Mouse (Mus musculus) neural tube, embryonic 10.5 days (tissue): Measurements from ENCODE around the gene Hp1bp3.

Experiments
- DNase-seq: peaks from one replicate; pipeline ENCODE4 v3.0.0-alpha.2; 2017; ENCODE audit warnings: low spot score; ENCODE audit errors: extremely low spot score

The Hp1bp3 gene

GRCm38 (mm10) chr4:138222396-138222795, 6.3 kb downstream of the Hp1bp3 start:
- DNase-seq = no peak

- no peak for DNase-seq
Measured at GRCm38 (mm10) chr4:138223623-138224022, 7.5 kb downstream of the Hp1bp3 start.

GRCm38 (mm10) chr4:138246756-138247665, 30.9 kb downstream of the Hp1bp3 start:
- no peak for DNase-seq

DNA sequence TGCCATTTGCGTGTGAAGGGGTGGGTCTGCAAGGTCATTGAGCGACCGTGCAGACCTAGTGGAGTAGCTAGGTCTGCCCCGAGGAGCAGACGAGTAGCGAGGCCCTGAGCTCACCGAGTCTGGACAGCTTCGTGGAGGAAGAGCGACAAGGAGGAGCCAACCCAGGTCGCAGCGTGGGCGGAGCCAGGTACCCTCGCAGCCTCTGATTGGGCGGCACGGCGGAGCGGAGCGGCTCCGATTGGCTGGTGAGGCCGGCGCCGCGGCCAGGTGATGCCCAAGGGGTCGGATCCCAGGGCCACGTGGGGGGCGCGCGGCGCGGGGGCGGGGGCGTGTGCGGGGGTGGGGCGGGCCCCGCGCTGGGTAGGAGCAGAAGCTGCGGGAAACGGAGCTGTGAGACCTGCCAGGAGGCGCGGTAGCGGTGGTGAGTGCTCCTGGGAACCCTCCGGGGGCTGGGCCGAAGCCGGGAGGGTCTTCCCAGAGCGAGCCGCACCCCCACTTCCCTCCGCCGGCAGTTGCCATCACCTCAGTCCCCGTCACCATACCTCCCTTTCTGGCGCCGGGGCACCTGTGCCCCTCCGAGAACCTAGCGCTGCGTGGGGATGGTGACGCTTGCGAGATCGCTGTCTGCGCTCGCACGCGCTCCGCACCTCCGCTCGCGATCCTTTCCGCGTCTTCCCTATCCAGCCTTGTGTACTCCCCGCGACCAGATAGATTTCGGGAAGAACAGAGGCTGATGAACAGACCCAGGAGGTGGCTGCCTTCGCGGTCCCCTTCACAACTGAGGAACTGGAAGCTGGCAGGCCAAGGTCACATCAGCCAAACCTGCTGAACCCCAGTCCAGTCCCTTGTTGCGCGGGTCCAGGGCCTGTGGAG, 34.2 kb downstream of the Hp1bp3 start, which contains the start of the genes Sh2d5 and Kif17:
Gene Sh2d5 (plus strand): TSS at position 316 of the 873 bp plus-strand sequence.
Gene Kif17 (plus strand): TSS at position 348 of the 873 bp plus-strand sequence.
- DNase-seq = peak; percentile 84

- DNase-seq = peak; percentile 69
Measured at GRCm38 (mm10) chr4:138251819-138252218, 35.7 kb downstream of the Hp1bp3 start.

DNA sequence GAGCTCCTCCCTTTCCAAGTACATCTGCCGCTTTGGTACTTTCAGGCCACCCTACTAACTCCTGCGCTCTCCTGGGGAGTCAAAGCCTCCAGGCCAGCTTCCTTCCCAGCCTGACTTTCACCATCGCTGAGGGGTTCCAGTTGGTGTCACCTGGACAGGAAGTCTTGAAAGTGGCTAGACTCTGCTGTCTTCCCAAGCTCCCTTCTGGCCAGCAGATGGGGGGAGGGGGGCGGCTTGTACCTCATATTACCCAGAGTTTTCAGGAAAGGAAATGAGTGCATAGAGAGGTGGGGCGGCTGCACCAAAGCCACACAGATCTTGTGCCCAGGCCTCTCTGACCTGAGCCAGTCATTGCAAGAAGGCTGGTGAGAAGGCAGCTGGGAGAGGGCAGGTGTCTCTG, 36.1 kb downstream of the Hp1bp3 start:
- DNase-seq = no peak

GRCm38 (mm10) chr4:138257116-138257687, 41.1 kb downstream of the Hp1bp3 start:
- no peak for DNase-seq

- no peak for DNase-seq
Measured at GRCm38 (mm10) chr4:138258663-138259062, 42.6 kb downstream of the Hp1bp3 start.

DNA sequence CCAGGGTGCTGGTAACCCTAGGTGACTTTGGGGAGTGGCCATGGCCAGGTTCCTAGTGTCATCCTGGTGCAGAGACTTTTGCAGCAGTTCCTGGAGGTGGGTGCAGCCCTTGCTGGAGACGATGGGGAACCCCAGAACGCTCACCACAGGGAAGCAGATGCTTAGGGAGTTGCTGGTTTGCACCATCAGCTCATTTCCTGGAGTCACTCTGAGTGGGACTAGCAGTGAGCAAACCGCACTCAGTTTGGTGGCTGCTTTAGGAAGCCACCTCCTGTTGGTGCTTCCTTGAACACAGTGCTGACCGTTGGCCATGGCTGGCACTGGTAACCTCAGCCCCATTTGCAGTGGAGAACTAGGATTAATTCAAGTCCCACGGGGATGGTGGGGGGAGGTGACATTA, 43.4 kb downstream of the Hp1bp3 start:
- DNase-seq = no peak

DNA sequence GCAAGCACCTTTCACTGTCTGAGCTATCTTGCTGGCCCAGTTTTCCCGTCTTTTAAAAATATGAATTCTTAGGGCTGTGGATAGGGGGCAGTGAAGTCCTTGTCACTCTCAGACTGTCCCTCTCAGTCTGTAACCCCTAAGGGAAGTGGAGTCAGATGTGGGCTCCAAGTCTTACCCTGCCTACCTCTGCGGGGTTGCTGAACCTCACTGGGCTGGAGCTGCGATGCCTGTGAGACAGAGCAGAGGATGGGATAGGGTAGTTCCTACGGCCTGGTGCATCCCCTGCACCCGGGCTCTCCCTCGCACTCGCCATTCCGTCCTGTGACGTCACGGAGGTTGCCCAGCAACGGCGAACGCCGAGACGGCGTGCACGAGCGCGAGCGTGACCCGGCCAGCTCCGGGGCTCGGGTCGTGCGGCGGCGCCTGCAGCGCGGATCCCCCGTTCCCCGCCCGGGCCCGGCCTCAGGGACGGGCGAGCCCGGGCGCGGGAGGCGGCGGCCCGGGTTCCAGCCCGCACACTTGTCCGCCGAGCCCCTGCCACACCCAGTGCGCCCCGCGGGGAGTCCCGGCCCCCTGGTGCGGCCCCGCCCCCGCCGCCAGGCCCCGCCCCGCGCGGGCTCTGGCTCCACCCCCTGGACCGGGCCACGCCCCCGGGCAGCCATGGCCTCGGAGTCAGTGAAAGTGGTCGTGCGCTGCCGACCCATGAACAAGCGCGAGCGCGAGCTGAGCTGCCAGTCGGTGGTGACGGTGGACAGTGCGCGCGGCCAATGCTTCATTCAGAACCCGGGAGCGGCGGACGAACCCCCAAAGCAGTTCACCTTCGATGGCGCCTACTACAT, 46.0 kb downstream of the Hp1bp3 start:
- DNase-seq = peak; percentile 98

GRCm38 (mm10) chr4:138267869-138268268, 51.8 kb downstream of the Hp1bp3 start:
- DNase-seq = no peak

DNA sequence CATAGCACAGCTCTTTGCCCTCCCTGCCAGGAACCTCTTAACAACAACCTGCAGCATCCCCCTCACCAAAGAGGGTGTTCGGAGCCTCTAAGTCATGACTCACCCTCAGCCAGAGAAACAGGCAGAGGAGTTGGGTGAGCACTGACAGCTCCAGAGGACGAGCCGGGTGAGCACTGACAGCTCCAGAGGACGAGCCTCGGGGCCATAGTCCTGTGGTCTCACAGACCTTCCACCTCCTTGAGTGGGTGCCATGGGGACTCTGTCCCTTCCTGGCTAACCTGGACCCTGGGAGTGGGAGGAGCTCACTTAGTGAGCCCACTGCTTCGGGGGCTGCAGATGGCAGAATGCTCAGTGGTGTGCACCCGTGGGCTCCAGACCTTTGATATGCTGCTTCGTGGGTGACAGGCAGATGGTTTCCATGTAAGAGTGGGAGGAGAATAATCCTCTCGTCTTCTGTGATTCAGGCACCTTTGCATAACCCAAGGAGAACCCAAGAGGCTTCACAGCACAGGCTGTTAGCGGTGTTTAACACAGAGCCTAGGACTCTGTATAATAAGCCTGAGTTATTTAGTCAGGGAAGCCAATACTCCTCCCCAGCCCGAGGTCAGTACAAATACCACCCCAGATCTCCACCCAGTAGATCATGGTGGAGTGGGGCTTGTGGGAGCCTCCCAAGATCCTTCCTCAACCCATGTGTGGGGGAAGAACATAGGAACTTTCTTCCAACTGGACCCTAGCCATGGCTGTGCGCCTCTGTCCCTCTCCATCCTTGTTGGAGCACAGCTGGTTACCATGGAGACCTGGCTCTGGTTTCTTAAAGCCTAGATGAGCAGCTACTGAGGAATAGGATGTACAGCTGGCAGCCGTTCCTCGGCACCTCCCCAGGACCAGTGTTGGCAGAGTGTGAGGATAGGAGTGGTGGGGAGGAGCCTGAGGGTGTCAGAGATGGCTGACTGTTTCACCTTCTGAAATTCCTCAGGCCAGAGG, 56.2 kb downstream of the Hp1bp3 start:
- no peak for DNase-seq

- DNase-seq = no peak
Measured at GRCm38 (mm10) chr4:138278346-138278745, 62.2 kb downstream of the Hp1bp3 start.

GRCm38 (mm10) chr4:138282834-138283233, 66.7 kb downstream of the Hp1bp3 start:
- DNase-seq = peak; percentile 70

DNA sequence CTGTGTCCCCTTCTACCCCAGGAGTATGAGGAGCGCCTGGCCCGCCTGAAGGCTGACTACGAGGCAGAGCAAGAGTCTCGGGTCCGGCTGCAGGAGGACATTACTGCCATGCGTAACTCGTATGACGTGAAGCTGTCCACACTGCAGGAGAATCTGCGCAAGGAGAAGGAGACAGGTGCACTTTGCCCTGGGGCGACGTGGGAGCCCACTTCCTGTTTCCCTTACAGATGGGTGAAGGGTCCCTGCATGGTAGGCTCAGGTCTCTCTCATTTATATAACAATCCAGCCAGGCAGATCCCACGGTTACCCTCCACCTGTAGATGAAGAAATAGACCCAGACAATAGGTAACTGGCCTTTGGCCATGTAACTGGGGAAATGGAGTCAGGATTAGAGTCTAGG, 70.3 kb downstream of the Hp1bp3 start:
- no peak for DNase-seq

GRCm38 (mm10) chr4:138288691-138289090, 72.6 kb downstream of the Hp1bp3 start:
- no peak for DNase-seq

DNA sequence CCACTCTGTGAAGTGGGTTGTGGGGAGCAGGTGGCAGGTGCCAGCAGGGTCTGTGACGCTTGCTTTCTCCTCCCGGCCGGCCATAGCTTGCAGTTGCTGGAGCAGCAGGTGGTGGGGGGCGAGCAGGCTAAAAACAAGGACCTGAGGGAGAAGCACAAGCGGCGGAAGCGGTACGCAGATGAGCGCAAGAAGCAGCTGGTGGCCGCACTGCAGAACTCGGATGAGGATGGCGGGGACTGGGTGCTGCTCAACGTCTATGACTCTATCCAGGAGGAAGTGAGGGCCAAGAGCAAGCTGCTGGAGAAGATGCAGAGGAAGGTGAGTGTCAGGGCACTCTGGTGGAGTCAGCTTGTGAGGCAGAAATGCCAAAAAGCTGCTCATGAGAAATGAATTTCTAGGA, 75.9 kb downstream of the Hp1bp3 start:
- DNase-seq = no peak

- no peak for DNase-seq
Measured at GRCm38 (mm10) chr4:138293261-138293948, 77.3 kb downstream of the Hp1bp3 start.
